Mouse (Mus musculus) lung, postnatal 0 days (tissue): ENCODE measurements around the gene Abhd17c.

Experiments used
- CTCF ChIP-seq: IDR thresholded peaks from 2 replicates; pipeline ENCODE4 v1.5.1; 2016; ENCODE audit warnings: antibody characterized with exemption, mild to moderate bottlenecking
- EP300 ChIP-seq: IDR thresholded peaks from 2 replicates; pipeline ENCODE4 v1.6.1; 2016; ENCODE audit warnings: antibody characterized with exemption, mild to moderate bottlenecking, control low read depth

DNA sequence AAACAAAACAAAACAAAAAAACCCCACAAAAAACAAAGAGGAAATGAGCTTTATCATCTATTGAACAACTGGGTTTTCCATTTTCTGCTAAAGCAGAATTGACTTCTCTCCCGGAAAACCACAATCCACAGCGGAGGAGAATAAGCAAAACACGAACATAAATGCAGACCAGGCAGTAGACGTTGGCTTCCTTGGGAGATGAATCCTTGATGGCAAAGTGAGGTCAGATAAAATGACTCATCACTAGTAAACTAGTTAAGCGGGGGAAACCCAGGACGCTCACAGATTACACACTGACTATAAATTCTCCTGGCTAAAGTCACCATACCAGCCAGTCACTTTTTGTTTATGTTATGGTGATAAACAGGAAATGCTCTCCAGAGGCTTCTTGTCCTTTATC lies 44.5 kb upstream of the Abhd17c start:
- TF ChIP-seq CTCF (no peak), EP300 (no peak)
